Mouse (Mus musculus) kidney, embryonic 16.5 days (tissue): ENCODE results near the gene Adam25. TPM values are rescaled to one million over a fixed set of nuclear protein-coding genes. Genes with fewer than 3 reads are reported as not detected.
"Not testable (repeated sequence)": the region's sequence is repeated elsewhere in the genome, so short reads cannot be mapped to it uniquely, and the experiment has no call there.

Experiments used
- ATAC-seq: fragments of 200-750 bp; cut with Nextera tagmentation; 2 replicates; pipeline ENCODE4 v1.8.0; 2017; ENCODE audit warnings: moderate TSS enrichment; ENCODE audit not compliant: low FRiP score, low TSS enrichment
- H3K27ac ChIP-seq: fragments of 300-500 bp; sonication (generic); 2 replicates; pipeline ENCODE4 v1.5.1; 2014; ENCODE audit warnings: low read length
- H3K27me3 ChIP-seq: fragments of 300-500 bp; sonication (generic); 2 replicates; pipeline ENCODE4 v1.6.1; 2014; ENCODE audit warnings: low read length, control low read depth, mixed read lengths; ENCODE audit not compliant: insufficient read depth
- H3K36me3 ChIP-seq: fragments of 300-500 bp; sonication (generic); 2 replicates; pipeline ENCODE4 v1.6.1; 2014; ENCODE audit warnings: low read length, control low read depth, mixed read lengths; ENCODE audit not compliant: insufficient read depth
- H3K4me1 ChIP-seq: fragments of 300-500 bp; sonication (generic); 2 replicates; pipeline ENCODE4 v1.6.1; 2014; ENCODE audit warnings: low read length, control low read depth, mixed read lengths; ENCODE audit not compliant: insufficient read depth
- H3K4me2 ChIP-seq: fragments of 300-500 bp; sonication (generic); replicated peaks from 2 replicates; pipeline ENCODE4 v1.6.1; 2014; ENCODE audit warnings: low read depth, low read length
- H3K4me3 ChIP-seq: fragments of 300-500 bp; sonication (generic); 2 replicates; pipeline ENCODE4 v1.5.1; 2014; ENCODE audit warnings: mild to moderate bottlenecking, low read length
- H3K9ac ChIP-seq: fragments of 300-500 bp; sonication (generic); replicated peaks from 2 replicates; pipeline ENCODE4 v1.6.1; 2014; ENCODE audit warnings: low read length
- H3K9me3 ChIP-seq: fragments of 300-500 bp; sonication (generic); 2 replicates; pipeline ENCODE4 v1.6.1; 2016; ENCODE audit warnings: low read length, control low read depth
- WGBS: fragments of 180-500 bp; shearing (Covaris S2); extraction: QIAGEN DNeasy Blood & Tissue Kit; methylation state at CpG from one replicate; pipeline ENCODE4 v1.1.7; 2014; 5-methylcytosine and 5-hydroxymethylcytosine counted together
- polyA plus RNA-seq: library from polyadenylated mRNA; unstranded; fragments of >200 nt; fragmentation: Nextera tagmentation; extraction: Ambion mirVana; gene quantifications from 2 replicates; pipeline ENCODE4 v1.2.1, GENCODE M21; 2015

The Adam25 gene
- polyA plus RNA-seq, result not detected in 2 replicates

DNA sequence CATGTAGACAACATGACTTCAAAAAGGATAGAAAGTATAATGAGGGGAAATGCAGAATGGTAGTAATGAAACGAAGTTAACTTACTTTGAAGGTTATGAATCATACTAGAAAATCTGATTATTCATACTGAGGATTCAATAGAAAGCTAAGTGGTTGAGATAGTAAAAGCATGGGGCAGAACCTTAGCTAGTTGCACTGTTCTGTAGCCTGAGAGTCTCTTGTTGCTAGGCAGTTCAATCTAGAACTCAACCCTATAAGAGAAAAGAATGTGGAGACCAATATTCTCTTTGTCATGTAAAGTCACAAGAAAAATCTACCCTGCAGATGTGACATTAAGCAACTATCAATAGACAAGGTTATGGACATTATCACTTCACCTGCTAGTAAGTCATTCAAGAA lies at the start of gene Adam25:
TSS of gene Adam25 (plus strand) at position 301 of the 400 bp plus-strand sequence.
- H3K9me3 ChIP-seq, H3K4me2 ChIP-seq, H3K36me3 ChIP-seq, H3K9ac ChIP-seq, H3K4me3 ChIP-seq, H3K27me3 ChIP-seq, H3K4me1 ChIP-seq, ATAC-seq, H3K27ac ChIP-seq: not testable (repeated sequence)
- WGBS, result 62% methylated on average over 1 of the region's 1 CpGs

DNA sequence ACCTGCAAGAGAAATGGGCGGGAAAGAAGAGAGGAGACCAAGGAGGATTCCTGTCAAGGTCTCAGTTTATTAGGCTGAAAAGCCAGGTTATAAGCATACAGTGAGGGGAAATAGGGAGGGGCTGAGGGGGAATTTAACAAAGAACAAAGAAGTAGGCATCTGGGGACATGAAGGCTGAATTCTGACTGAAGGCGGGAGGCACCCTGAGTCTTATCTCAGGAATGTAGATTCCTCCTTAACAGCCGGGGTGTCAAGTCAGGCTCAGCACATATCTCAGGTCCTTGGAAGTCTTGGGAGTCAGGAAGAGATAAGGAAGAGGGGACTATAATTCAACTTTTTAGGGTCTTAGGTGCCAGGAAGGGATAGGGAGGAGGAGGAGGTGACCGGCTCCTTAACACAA lies 36.6 kb upstream of the Adam25 start:
- not testable (repeated sequence) for H3K36me3 ChIP-seq, H3K4me2 ChIP-seq, H3K27ac ChIP-seq, ATAC-seq, H3K9me3 ChIP-seq, H3K9ac ChIP-seq, H3K4me1 ChIP-seq, H3K4me3 ChIP-seq, H3K27me3 ChIP-seq
- 91% methylated on average over 4 of the region's 4 CpGs for WGBS

DNA sequence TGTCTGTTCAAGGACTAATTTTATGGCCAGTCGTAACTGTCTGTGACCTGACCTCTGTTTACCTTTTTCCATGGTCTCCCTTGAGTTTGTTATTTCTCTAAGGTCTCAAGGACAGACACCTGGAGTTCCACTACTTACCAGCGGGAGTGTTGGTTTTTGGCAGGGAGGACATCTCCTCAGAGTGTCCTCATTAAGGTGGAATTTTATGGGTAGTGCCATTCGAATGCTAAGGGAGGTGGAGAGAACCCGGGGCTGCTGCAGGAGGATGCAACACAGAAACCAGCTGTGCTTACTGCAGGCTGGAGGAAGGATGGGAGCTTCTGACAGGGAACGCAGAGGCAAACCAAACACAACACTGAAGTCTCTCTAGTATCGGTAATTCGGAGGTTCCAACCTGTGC lies 36.0 kb upstream of the Adam25 start:
- no peak for ATAC-seq
- H3K27me3 ChIP-seq, result no peaks in the 10 kb centered on the region
- peaks cover 3% of the 10 kb centered on the region for H3K9me3 ChIP-seq
- WGBS, result 77% methylated on average over 7 of the region's 7 CpGs
- no peaks in the 10 kb centered on the region for H3K4me1 ChIP-seq
- H3K9ac ChIP-seq, result no peak overlapping the region
- H3K36me3 ChIP-seq, result no peaks in the 10 kb centered on the region
- H3K4me3 ChIP-seq, result no peak overlapping the region
- no peak overlapping the region for H3K4me2 ChIP-seq
- H3K27ac ChIP-seq, result no peak overlapping the region

DNA sequence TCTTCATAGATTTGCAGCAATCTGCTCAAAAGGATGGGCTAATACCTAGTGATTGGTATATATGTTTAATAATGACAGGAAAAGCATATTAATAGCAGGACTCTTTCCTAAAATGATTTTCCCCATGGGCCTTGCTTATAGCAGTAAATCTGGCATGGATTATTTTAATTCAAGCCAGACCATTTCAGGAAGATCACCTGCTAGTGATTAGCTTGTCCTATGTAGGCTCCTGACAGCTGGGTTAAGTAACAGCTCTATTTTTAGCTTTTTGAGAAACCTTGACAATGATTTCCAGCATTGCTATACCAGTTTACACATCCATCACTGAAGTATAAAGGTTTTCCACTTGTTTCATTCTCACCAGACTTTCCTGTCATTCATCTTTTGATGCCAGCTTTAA lies 31.3 kb downstream of the Adam25 start:
- H3K36me3 ChIP-seq, result no peaks in the 10 kb centered on the region
- no peak overlapping the region for H3K27ac ChIP-seq
- H3K27me3 ChIP-seq, result no peaks in the 10 kb centered on the region
- no peak overlapping the region for H3K4me2 ChIP-seq
- H3K9ac ChIP-seq, result no peak overlapping the region
- no peaks in the 10 kb centered on the region for H3K9me3 ChIP-seq
- H3K4me3 ChIP-seq, result no peak overlapping the region
- H3K4me1 ChIP-seq, result no peaks in the 10 kb centered on the region
- ATAC-seq, result no peak

DNA sequence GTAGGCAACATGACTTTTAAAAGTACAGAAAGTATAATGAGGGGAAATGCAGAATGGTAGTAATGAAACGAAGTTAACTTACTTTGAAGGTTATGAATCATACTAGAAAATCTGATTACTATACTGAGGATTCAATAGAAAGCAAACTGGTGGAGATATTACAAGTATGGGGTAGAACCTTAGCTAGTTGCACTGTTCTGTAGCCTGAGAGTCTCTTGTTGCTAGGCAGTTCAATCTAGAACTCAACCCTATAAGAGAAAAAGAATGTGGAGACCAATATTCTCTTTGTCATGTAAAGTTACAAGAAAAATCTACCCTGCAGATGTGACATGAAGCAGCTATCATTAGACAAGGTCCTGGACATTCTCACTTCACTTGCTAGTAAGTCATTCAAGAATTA lies 41.0 kb downstream of the Adam25 start, which contains the start of gene Adam20:
TSS of gene Adam20 (plus strand) at position 301 of the 400 bp plus-strand sequence.
- not testable (repeated sequence) for H3K4me1 ChIP-seq, H3K27me3 ChIP-seq, ATAC-seq, H3K9me3 ChIP-seq, H3K9ac ChIP-seq, H3K36me3 ChIP-seq, H3K4me3 ChIP-seq, H3K4me2 ChIP-seq, H3K27ac ChIP-seq
- 78% methylated on average over 1 of the region's 1 CpGs for WGBS

DNA sequence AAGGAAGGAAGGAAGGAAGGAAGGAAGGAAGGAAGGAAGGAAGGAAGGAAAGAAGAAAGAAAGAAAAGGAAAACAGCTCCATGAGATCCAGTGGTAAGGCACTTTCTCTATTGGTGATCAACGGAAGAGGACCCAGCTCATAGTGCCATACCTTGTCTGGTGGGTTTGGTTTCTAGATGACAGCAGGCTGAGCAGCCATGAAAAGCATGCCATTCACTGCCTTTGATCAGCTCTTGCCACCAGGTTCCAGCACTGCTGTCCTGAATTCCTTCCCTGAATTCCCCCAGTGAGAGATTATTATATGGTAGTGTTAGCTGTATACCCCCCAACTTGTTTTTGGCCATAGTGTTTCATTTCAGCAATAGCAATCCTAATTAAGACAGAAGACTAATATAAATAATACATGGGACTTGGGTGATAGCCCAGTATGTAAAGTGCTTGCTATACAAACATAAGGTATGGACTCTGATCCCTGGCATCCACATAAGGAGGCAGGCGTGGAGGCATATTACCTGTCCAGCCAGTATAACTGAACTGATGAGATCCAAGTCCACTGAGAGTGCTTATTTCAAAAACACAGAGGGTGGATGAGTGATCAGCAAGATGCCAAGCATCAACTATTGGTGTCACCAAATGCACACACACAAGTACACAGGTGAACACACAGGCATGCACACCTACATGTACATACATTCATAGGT lies 51.5 kb downstream of the Adam25 start:
- Histone ChIP-seq H3K36me3 (no peaks in the 10 kb centered on the region), H3K27me3 (no peaks in the 10 kb centered on the region), H3K27ac (no peak overlapping the region), H3K4me1 (no peaks in the 10 kb centered on the region), H3K4me3 (no peak overlapping the region), H3K9me3 (no peaks in the 10 kb centered on the region), H3K4me2 (no peak overlapping the region), H3K9ac (no peak overlapping the region)
- 88% methylated on average over 2 of the region's 2 CpGs for WGBS
- ATAC-seq, result no peak

Other genes with a start within 250 kb of the Adam25 start
- not detected in 2 replicates for gene Adam24, start 77.1 kb upstream of the Adam25 start, polyA plus RNA-seq
- not detected in 2 replicates for gene Adam20, start 41.1 kb downstream of the Adam25 start, polyA plus RNA-seq
- gene Adam39, start 70.8 kb downstream of the Adam25 start, polyA plus RNA-seq, result not detected in 2 replicates